Mouse (Mus musculus) left cerebral cortex, postnatal 14 days (tissue): ENCODE results near the gene Max. TPM values are rescaled to one million over a fixed set of nuclear protein-coding genes. Genes with fewer than 3 reads are reported as not detected.

Experiments
- DNase-seq, 2 experiments: peaks; one replicate each; pipeline ENCODE4 v3.0.0; 2021 to 2022; ENCODE audit warnings: low spot score in 2 of 2, mixed read lengths in 1 of 2
- intact Hi-C: fragments of 180-260 bp; cut with DNase I; formaldehyde crosslinking; loops from one replicate; pipeline ENCODE4 v1.15.1; 2025
- long read RNA-seq, 2 experiments: library from polyadenylated mRNA; stranded (forward); transcript quantifications; one replicate each; pipeline ENCODE4 v2.0.0; 2021
- total RNA-seq, 2 experiments: library from RNA; stranded (reverse); gene quantifications; 2 replicates each; pipeline ENCODE4 v1.2.3; 2021

Max gene
- 10 to 100 TPM; 81.5 to 84.4 TPM for total RNA-seq
- long read RNA-seq, experiment 1, partial matches to known transcripts, result 0 of 5 reads
- long read RNA-seq, experiment 1, other reads (novel, unspliced or antisense), result 3 of 5 reads
- long read RNA-seq, experiment 2, partial matches to known transcripts, result 0 of 4 reads
- long read RNA-seq, experiment 2, other reads (novel, unspliced or antisense), result 2 of 4 reads

GRCm38 (mm10) chr12:76961932-76962891 lies at the start of gene Max:
Gene Max (minus strand): TSS chr12:76962201.
- DNase-seq, result peak; percentile 99 to 100
- intact Hi-C loops, result no loop called here

- intact Hi-C loops, result no loop called here
- DNase-seq, result no peak
These were observed 49.2 kb upstream of the Max start for GRCm38 (mm10) chr12:77011092-77011720.

GRCm38 (mm10) chr12:77009202-77010030 lies 47.4 kb upstream of the Max start:
- intact Hi-C loops, result loop anchor here (5.0 to 10.0 kb wide), 3 partner anchors 228 to 1085 kb away; partner anchors contain the start of gene Fut8
- DNase-seq, result peak in 1 of 2 experiments; percentile 32

- intact Hi-C loops, result loop anchor here (5.0 to 10.0 kb wide), 4 partner anchors 232 to 1090 kb away; partner anchors contain the start of gene Fut8
- peak in 1 of 2 experiments; percentile 53 for DNase-seq
These were observed 42.9 kb upstream of the Max start for GRCm38 (mm10) chr12:77004893-77005292.

GRCm38 (mm10) chr12:77002551-77003228 lies 40.7 kb upstream of the Max start:
- DNase-seq, result no peak
- intact Hi-C loops, result loop anchor here (5.0 to 10.0 kb wide), 3 partner anchors 665 to 1092 kb away; no protein-coding TSS in a partner anchor

GRCm38 (mm10) chr12:77001312-77001711 lies 39.3 kb upstream of the Max start:
- DNase-seq, result no peak
- intact Hi-C loops, result loop anchor here (2.0 to 10.0 kb wide), 4 partner anchors 567 to 1093 kb away; no protein-coding TSS in a partner anchor

GRCm38 (mm10) chr12:77000705-77001284 lies 38.8 kb upstream of the Max start:
- DNase-seq, result no peak
- intact Hi-C loops, result loop anchor here (2.0 to 10.0 kb wide), 4 partner anchors 568 to 1094 kb away; no protein-coding TSS in a partner anchor

GRCm38 (mm10) chr12:77000096-77000704 lies 38.2 kb upstream of the Max start:
- intact Hi-C loops, result loop anchor here (2.0 to 10.0 kb wide), 4 partner anchors 569 to 1095 kb away; no protein-coding TSS in a partner anchor
- DNase-seq, result peak; percentile 60 to 77

GRCm38 (mm10) chr12:76994766-76995165 lies 32.8 kb upstream of the Max start:
- DNase-seq, result no peak
- intact Hi-C loops, result no loop called here

GRCm38 (mm10) chr12:76992891-76993529 lies 31.0 kb upstream of the Max start:
- intact Hi-C loops, result no loop called here
- peak; percentile 67 to 78 for DNase-seq

GRCm38 (mm10) chr12:76982818-76983471 lies 20.9 kb upstream of the Max start:
- intact Hi-C loops, result no loop called here
- no peak for DNase-seq

- DNase-seq, result no peak
- intact Hi-C loops, result no loop called here
These were observed 17.5 kb upstream of the Max start for GRCm38 (mm10) chr12:76979530-76979929.

GRCm38 (mm10) chr12:76972669-76973068 lies 10.7 kb upstream of the Max start:
- no peak for DNase-seq
- intact Hi-C loops, result no loop called here

- intact Hi-C loops, result no loop called here
These were observed 10.2 kb upstream of the Max start for GRCm38 (mm10) chr12:76972241-76972640.

GRCm38 (mm10) chr12:76971642-76972221 lies 9.7 kb upstream of the Max start:
- DNase-seq, result no peak
- intact Hi-C loops, result no loop called here

More at GRCm38 (mm10) chr12:76972241-76972640, 10.2 kb upstream of the Max start:
- no peak for DNase-seq

- no peak for DNase-seq
- intact Hi-C loops, result no loop called here
These were observed 3.9 kb upstream of the Max start for GRCm38 (mm10) chr12:76965876-76966275.
